In genomic region chr17:64407255-64408011, GRCm38 (mm10) we compare ENCODE assay signal across 12 mouse cellular contexts.
DNase-seq lines count a peak whose midpoint lies in the region; ATAC-seq and TF ChIP-seq lines count a peak whose summit lies in the region.
"Had no signal": no experiment of that assay in that cellular context is flagged by ENCODE, and none has a peak within 500 bp of the region (broad histone marks: within the 10 kb centered on the region; RNA-seq: fewer than 3 reads in every experiment).

No protein-coding gene starts in this region.

- DNase-seq in layer of hippocampus, adult 11-12 months (ENCODE audit: low spot score) = peak; percentile 30
- no peak for DNase-seq in layer of hippocampus, postnatal 25 days (ENCODE audit: extremely low spot score in 1 of 2, low spot score in 1 of 2)
- DNase-seq in brain, embryonic 14.5 days (ENCODE audit: low read depth) = peak; percentile 62
- peak; percentile 21 to 26 for DNase-seq in frontal cortex, postnatal 36 days (ENCODE audit: low spot score in 2 of 2)
- no peak for DNase-seq in gastrocnemius, postnatal 4 days (ENCODE audit: low spot score in 2 of 2)
- no peak for DNase-seq in heart, adult 8-10 months (ENCODE audit: low spot score)
- DNase-seq: thymus, postnatal 36 days had no signal

- peak; percentile 58; the same call in 1 of the 2 replicates for ATAC-seq in limb, embryonic 15.5 days (ENCODE audit: insufficient number of reproducible peaks, low FRiP score, low TSS enrichment, low read depth)
- ATAC-seq in intestine, postnatal 0 days = no peak
- ATAC-seq: liver, embryonic 12.5 days had no signal

- H3K4me3 ChIP-seq in limb, embryonic 15.5 days = no peak overlapping the region
- H3K4me3 ChIP-seq in intestine, postnatal 0 days (ENCODE audit: low read depth, low read length) = no peak overlapping the region
- H3K4me3 ChIP-seq: heart, embryonic 10.5 days; liver, embryonic 12.5 days had no signal

- whole genome bisulfite sequencing in limb, embryonic 15.5 days = 19% methylated on average over 13 of the region's 13 CpGs
- 58% methylated on average over 13 of the region's 13 CpGs for WGBS in intestine, postnatal 0 days

- H3K27ac ChIP-seq in limb, embryonic 15.5 days = peak overlapping the region; percentile 67
- no peak overlapping the region for H3K27ac ChIP-seq in intestine, postnatal 0 days (ENCODE audit: low read depth, low read length)
- H3K27ac ChIP-seq: heart, embryonic 10.5 days; liver, embryonic 12.5 days had no signal

- TF ChIP-seq CTCF in brain, embryonic 14.5 days (IDR thresholded peaks at IDR 0.05; ENCODE audit: borderline replicate concordance, extremely low read depth, insufficient read depth, insufficient read length) = no peak
- TF ChIP-seq CTCF in intestine, postnatal 0 days (IDR thresholded peaks at IDR 0.05; ENCODE audit: low read depth) = no peak

- no peaks in the 10 kb centered on the region for H3K9me3 ChIP-seq in limb, embryonic 15.5 days
- no peaks in the 10 kb centered on the region for H3K9me3 ChIP-seq in intestine, postnatal 0 days (ENCODE audit: control insufficient read depth)
- H3K9me3 ChIP-seq: heart, embryonic 10.5 days; liver, embryonic 12.5 days had no signal

- TF ChIP-seq POLR2A in brain, embryonic 14.5 days (IDR thresholded peaks at IDR 0.05; ENCODE audit: borderline replicate concordance, extremely low read depth, insufficient read depth, insufficient read length, poor library complexity, severe bottlenecking) = no peak

- peaks cover 17% of the 10 kb centered on the region; the same call in 1 of the 2 replicates for H3K4me1 ChIP-seq in limb, embryonic 15.5 days
- no peaks in the 10 kb centered on the region for H3K4me1 ChIP-seq in intestine, postnatal 0 days (replicated peaks; ENCODE audit: control insufficient read depth, insufficient read depth, low read length)
- H3K4me1 ChIP-seq: heart, embryonic 10.5 days; liver, embryonic 12.5 days had no signal

- H3K27me3 ChIP-seq in limb, embryonic 15.5 days = no peaks in the 10 kb centered on the region
- H3K27me3 ChIP-seq in intestine, postnatal 0 days (replicated peaks; ENCODE audit: control insufficient read depth, insufficient read depth, low read length) = no peaks in the 10 kb centered on the region
- H3K27me3 ChIP-seq: liver, embryonic 12.5 days had no signal

- H3K9ac ChIP-seq in limb, embryonic 15.5 days = no peak overlapping the region
- no peak overlapping the region for H3K9ac ChIP-seq in intestine, postnatal 0 days (ENCODE audit: low read depth, low read length)
- H3K9ac ChIP-seq: liver, embryonic 12.5 days had no signal

- no peaks in the 10 kb centered on the region for H3K36me3 ChIP-seq in limb, embryonic 15.5 days
- no peaks in the 10 kb centered on the region for H3K36me3 ChIP-seq in intestine, postnatal 0 days (ENCODE audit: control insufficient read depth, insufficient read depth)
- H3K36me3 ChIP-seq: G1E; heart, embryonic 10.5 days; liver, embryonic 12.5 days had no signal

- H3K4me2 ChIP-seq in limb, embryonic 15.5 days = peak overlapping the region; percentile 34
- no peak overlapping the region for H3K4me2 ChIP-seq in intestine, postnatal 0 days (replicated peaks; ENCODE audit: low read depth)
- H3K4me2 ChIP-seq: liver, embryonic 12.5 days had no signal

Comparison
In these comparisons a context has a peak if more than half of its experiments do, and no peak if none do; other contexts are left out.
1. DNase-seq: peak in layer of hippocampus, adult 11-12 months (single experiment), brain, embryonic 14.5 days (single experiment) and frontal cortex, postnatal 36 days (2 of 2); none in layer of hippocampus, postnatal 25 days (0 of 2), gastrocnemius, postnatal 4 days (0 of 2) and heart, adult 8-10 months (single experiment).